Mouse (Mus musculus) adrenal gland, postnatal 4 days (tissue): ENCODE measurements around the gene Pim2. TPM values are rescaled to one million over a fixed set of nuclear protein-coding genes. Genes with fewer than 3 reads are reported as not detected.
"Not testable (repeated sequence)": the region's sequence is repeated elsewhere in the genome, so short reads cannot be mapped to it uniquely, and the experiment has no call there.

ENCODE experiments used
- DNase-seq, 2 experiments: peaks; one replicate each; pipeline ENCODE4 v3.0.0; 2021 to 2022; ENCODE audit warnings: low spot score in 2 of 2, mixed read lengths in 2 of 2
- total RNA-seq, 2 experiments: library from RNA; stranded (reverse); gene quantifications; 2 replicates each; pipeline ENCODE4 v1.2.3; 2021

Pim2 gene
- total RNA-seq, 2 experiments from 2014 or later: 8.1 to 9.5 TPM

GRCm38 (mm10) chrX:7904441-7904840 is 26.4 kb downstream of the Pim2 start:
- DNase-seq: no peak

GRCm38 (mm10) chrX:7907735-7908134 is 29.7 kb downstream of the Pim2 start, which contains the start of gene Gm10491:
Gm10491 (minus strand) TSS chrX:7907835.
- no peak for DNase-seq

GRCm38 (mm10) chrX:7909242-7909641 is 31.2 kb downstream of the Pim2 start, which contains the start of gene Gm10490:
Gm10490 (plus strand) TSS chrX:7909542.
- DNase-seq: not testable (repeated sequence)

GRCm38 (mm10) chrX:7910473-7910872 is 32.4 kb downstream of the Pim2 start:
- DNase-seq: no peak

GRCm38 (mm10) chrX:7915669-7916068 is 37.6 kb downstream of the Pim2 start:
- DNase-seq: not testable (repeated sequence)

GRCm38 (mm10) chrX:7917960-7918359 is 39.9 kb downstream of the Pim2 start:
- not testable (repeated sequence) for DNase-seq

- no peak for DNase-seq
Measured at GRCm38 (mm10) chrX:7919601-7920383, 41.7 kb downstream of the Pim2 start, which contains the start of gene Pcsk1n. Pcsk1n (plus strand) TSS chrX:7919822.

GRCm38 (mm10) chrX:7922032-7922431 is 44.0 kb downstream of the Pim2 start:
- no peak for DNase-seq

GRCm38 (mm10) chrX:7926266-7926665 is 48.2 kb downstream of the Pim2 start:
- DNase-seq: no peak

- no peak for DNase-seq
Measured at GRCm38 (mm10) chrX:7927116-7927515, 49.1 kb downstream of the Pim2 start.

- no peak for DNase-seq
Measured at GRCm38 (mm10) chrX:7928270-7928790, 50.3 kb downstream of the Pim2 start, which contains the start of gene Eras. Eras (minus strand) TSS chrX:7928607.

Other genes starting within 250 kb of the Pim2 start
- gene Syp, start 239.8 kb upstream of the Pim2 start, total RNA-seq: 10 to 100 TPM; 77.4 to 93.2 TPM
- 10 to 100 TPM; 16.4 to 18.7 TPM for gene Prickle3, start 221.0 kb upstream of the Pim2 start, total RNA-seq
- 100 to 1,000 TPM in 1 of 2 experiments, 10 to 100 TPM in 1; 87.4 to 102 TPM for gene Plp2, start 206.9 kb upstream of the Pim2 start, total RNA-seq
- gene Magix, start 197.0 kb upstream of the Pim2 start, total RNA-seq: 1 to 10 TPM in 1 of 2 experiments, under 1 TPM in 1; 0.42 to 1.4 TPM
- 10 to 100 TPM; 47.7 to 48.2 TPM for gene Gpkow, start 181.1 kb upstream of the Pim2 start, total RNA-seq
- 10 to 100 TPM; 68.0 to 75.4 TPM for gene Wdr45, start 163.9 kb upstream of the Pim2 start, total RNA-seq
- gene Gm45208, start 156.0 kb upstream of the Pim2 start, total RNA-seq: 1 to 10 TPM in 1 of 2 experiments, not detected in 1; 1.4 TPM
- gene Praf2, start 149.8 kb upstream of the Pim2 start, total RNA-seq: 10 to 100 TPM; 15.5 to 16.0 TPM
- 10 to 100 TPM in 1 of 2 experiments, 1 to 10 TPM in 1; 9.0 to 10.8 TPM for gene Ccdc120, start 127.4 kb upstream of the Pim2 start, total RNA-seq
- 10 to 100 TPM; 39.9 to 41.0 TPM for gene Tfe3, start 115.7 kb upstream of the Pim2 start, total RNA-seq
- 10 to 100 TPM; 52.0 to 64.8 TPM for gene Gripap1, start 88.5 kb upstream of the Pim2 start, total RNA-seq
- 1 to 10 TPM; 2.2 to 3.6 TPM for gene Kcnd1, start 56.0 kb upstream of the Pim2 start, total RNA-seq
- 10 to 100 TPM; 73.4 to 86.3 TPM for gene Otud5, start 36.9 kb upstream of the Pim2 start, total RNA-seq
- 10 to 100 TPM; 38.7 to 42.9 TPM for gene Slc35a2, start 5.8 kb downstream of the Pim2 start, total RNA-seq
- gene Pqbp1, start 21.0 kb downstream of the Pim2 start, total RNA-seq: 100 to 1,000 TPM; 108 to 111 TPM
- gene Timm17b, start 21.1 kb downstream of the Pim2 start, total RNA-seq: 100 to 1,000 TPM in 1 of 2 experiments, 10 to 100 TPM in 1; 95.7 to 101 TPM
- gene Gm10491, start 29.6 kb downstream of the Pim2 start, total RNA-seq: not detected
- not detected for gene Gm10490, start 31.3 kb downstream of the Pim2 start, total RNA-seq
- 10 to 100 TPM; 63.6 to 65.7 TPM for gene Pcsk1n, start 41.6 kb downstream of the Pim2 start, total RNA-seq
- gene Eras, start 50.3 kb downstream of the Pim2 start, total RNA-seq: not detected
- gene Hdac6, start 69.6 kb downstream of the Pim2 start, total RNA-seq: 10 to 100 TPM; 29.9 to 38.9 TPM
- 1 to 10 TPM; 2.0 to 3.4 TPM for gene Gata1, start 99.8 kb downstream of the Pim2 start, total RNA-seq
- gene Glod5, start 140.2 kb downstream of the Pim2 start, total RNA-seq: 1 to 10 TPM in 1 of 2 experiments, not detected in 1; 1.1 TPM
- gene Suv39h1, start 196.5 kb downstream of the Pim2 start, total RNA-seq: 10 to 100 TPM; 28.9 to 30.0 TPM
- gene Was, start 212.2 kb downstream of the Pim2 start, total RNA-seq: 1 to 10 TPM; 3.1 to 3.3 TPM